Mouse (Mus musculus) T-helper 17 cell (primary cell): Measurements from ENCODE around the gene Nes.

Source experiments
- in situ Hi-C, 2 experiments: fragments of 300-600 bp; cut with MboI, MseI; formaldehyde crosslinking; loops; 1 replicate in 1 of 2; 2 replicates in 1 of 2; pipeline ENCODE4 v1.15.1; 2025; ENCODE audit warnings: high pct_unique_total_duplicates in 2 of 2

Nes gene

GRCm38 (mm10) chr3:88002291-88002976 lies 31.6 kb downstream of the Nes start:
- in situ Hi-C loops: loop anchor here in 1 of 2 experiments (5.0 kb wide), 1 partner anchor 70 kb away; no protein-coding TSS in a partner anchor

GRCm38 (mm10) chr3:88005822-88006786 lies 35.2 kb downstream of the Nes start:
- in situ Hi-C loops: loop anchor here in 1 of 2 experiments (5.0 kb wide), 1 partner anchor 66 kb away; no protein-coding TSS in a partner anchor

GRCm38 (mm10) chr3:88010634-88011265 lies 39.9 kb downstream of the Nes start:
- in situ Hi-C loops: no loop called here

- in situ Hi-C loops: loop anchor here in 1 of 2 experiments (5.0 kb wide), 1 partner anchor 35 kb away; the partner anchor contains the start of gene Naxe
Measured at GRCm38 (mm10) chr3:88022322-88023191, 51.7 kb downstream of the Nes start.

- in situ Hi-C loops: loop anchor here in 1 of 2 experiments (5.0 kb wide), 1 partner anchor 34 kb away; the partner anchor contains the start of gene Naxe
Measured at GRCm38 (mm10) chr3:88023192-88024074, 52.6 kb downstream of the Nes start.

GRCm38 (mm10) chr3:88026823-88027222 lies 55.9 kb downstream of the Nes start:
- in situ Hi-C loops: no loop called here

GRCm38 (mm10) chr3:88027434-88028186 lies 56.7 kb downstream of the Nes start, which contains the start of gene Hapln2:
Gene Hapln2 (minus strand): TSS chr3:88027583.
- in situ Hi-C loops: no loop called here
